1 mouse cellular context compared by ENCODE assay signal in genomic region chr9:22278733-22279132, GRCm38 (mm10).
TF ChIP-seq lines count a peak whose summit lies in the region.

No protein-coding gene starts in this region.

TF ChIP-seq in MEL, 35 proteins besides CTCF, POLR2A, EP300 and RAD21 (continued from another document):
- TF ChIP-seq E2F4 (IDR thresholded peaks at IDR 0.05; ENCODE audit: borderline replicate concordance, low read depth, low read length): peak; percentile 62; the same call in 1 of the 2 replicates
- no peak for TF ChIP-seq MXI1 (IDR thresholded peaks at IDR 0.05; ENCODE audit: low read depth, low read length)
- no peak for TF ChIP-seq ETS1 (IDR thresholded peaks at IDR 0.05; ENCODE audit: low read depth, low read length)
